Mouse (Mus musculus) lung, adult 18-20 months (tissue): ENCODE measurements around the gene 4921504E06Rik.
A peak's percentile ranks its signal among the peaks of the same experiment; 100 is the strongest.

Experiments used
- DNase-seq, 2 experiments: peaks; one replicate each; pipeline ENCODE4 v3.0.0; 2022; ENCODE audit warnings: mixed read lengths in 2 of 2

Gene 4921504E06Rik

GRCm38 (mm10) chr2:19553821-19554592 is at the start of gene 4921504E06Rik:
4921504E06Rik (minus strand) TSS chr2:19553914.
- peak; percentile 75 to 86 for DNase-seq

DNA sequence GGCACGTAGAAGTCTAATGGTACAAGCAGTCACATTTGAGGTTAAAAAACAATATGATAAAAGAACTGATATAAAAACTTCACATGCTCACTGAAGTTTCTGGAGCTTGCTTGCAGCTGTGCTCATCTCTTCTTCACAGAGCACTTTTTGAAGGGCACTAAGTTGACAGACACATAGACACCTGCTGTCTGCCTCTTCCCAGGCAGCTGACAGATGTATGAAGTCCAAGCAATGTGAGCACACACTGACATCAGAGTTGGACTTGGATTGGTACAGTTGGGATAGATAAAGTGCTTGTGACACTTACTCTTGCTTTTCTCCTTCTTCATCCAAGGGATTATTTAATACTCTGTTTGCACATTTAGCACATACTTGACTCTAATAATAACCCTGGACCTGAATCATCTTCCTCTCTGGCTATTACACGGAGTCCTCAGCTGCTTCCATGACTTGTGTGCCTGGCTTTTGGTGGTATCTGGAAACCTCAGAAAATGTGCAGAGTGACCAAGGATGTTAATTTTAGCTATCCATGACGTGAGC is 47.7 kb upstream of the 4921504E06Rik start:
- DNase-seq, result no peak

GRCm38 (mm10) chr2:19600860-19601259 is 47.1 kb upstream of the 4921504E06Rik start:
- DNase-seq, result no peak

DNA sequence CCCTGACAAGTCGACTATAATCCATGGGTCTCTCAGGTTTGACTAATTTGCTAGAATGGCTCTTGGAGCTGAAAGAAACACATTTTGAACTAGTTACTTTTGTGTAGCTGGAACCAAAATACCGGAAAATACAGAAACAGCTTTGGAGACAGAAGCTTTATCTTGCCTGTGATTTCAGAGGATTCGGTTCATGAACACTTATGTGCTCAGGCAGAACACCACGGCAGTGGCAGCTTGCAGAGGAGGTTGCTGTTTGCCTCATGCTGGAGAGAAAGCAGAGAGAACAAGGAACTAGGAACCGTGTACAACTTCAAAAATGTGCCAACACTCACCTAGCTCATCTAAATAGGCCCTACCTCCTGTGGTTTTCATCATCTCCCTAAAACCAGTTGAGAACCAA is 46.1 kb upstream of the 4921504E06Rik start:
- DNase-seq, result no peak

DNA sequence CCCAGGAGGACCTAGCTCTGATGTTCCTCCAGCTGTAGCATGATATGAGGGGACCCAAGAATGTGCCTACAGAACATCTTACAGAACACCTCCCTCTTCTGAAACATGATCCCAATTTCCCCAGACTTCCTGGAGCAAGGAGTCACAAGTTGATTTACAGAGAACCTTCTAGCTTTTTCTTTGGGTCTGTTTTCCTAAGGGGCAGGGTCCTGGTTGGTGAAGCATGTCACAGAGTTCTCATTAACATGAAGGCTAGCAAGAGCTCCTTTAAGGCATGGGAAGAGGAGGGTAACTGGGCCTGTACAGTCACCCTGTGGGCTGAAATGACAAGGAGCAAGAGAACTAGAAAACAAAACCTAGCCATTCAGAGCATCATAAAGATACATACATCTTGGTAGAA is 43.3 kb upstream of the 4921504E06Rik start:
- DNase-seq, result no peak

DNA sequence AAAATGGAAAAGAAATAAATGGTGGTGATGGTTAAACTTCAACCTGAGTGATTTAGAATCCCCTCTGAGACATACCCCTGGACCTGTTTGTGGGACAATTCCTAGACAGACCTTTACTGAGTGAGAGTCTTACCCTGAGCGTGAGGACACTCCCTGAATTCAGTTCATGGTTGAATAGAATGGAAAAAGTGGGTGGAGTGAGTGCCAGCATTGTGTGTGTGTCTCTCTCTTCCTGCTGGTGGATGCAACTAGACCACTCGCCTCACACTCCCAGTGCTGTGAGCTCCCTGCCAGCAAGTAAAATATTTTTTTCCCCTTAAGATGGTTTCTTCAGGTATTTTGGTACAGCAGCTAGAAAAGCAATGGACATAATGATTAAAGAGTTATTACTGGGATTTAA is 42.7 kb upstream of the 4921504E06Rik start:
- DNase-seq, result no peak

- no peak for DNase-seq
Observed at GRCm38 (mm10) chr2:19594856-19595255, 41.1 kb upstream of the 4921504E06Rik start.

DNA sequence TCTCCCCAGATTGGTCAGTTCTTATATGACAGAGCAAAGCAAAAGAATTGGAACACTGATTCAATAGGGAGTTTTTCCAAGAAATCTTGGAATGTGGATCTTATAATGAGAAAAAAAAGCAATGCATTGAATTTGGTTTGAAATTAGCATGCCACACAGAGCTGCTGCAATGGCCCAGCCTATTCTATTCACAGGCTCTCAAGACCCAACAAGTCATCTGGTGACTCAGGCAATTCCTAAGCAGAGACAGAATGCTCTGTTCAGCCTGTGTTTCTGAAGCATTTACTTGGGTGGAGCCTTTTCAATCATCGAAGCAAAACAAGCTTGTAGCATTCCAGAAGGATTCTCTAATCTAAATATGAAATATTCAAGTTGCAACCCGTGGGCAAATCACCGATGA is 26.1 kb upstream of the 4921504E06Rik start:
- DNase-seq, result no peak

DNA sequence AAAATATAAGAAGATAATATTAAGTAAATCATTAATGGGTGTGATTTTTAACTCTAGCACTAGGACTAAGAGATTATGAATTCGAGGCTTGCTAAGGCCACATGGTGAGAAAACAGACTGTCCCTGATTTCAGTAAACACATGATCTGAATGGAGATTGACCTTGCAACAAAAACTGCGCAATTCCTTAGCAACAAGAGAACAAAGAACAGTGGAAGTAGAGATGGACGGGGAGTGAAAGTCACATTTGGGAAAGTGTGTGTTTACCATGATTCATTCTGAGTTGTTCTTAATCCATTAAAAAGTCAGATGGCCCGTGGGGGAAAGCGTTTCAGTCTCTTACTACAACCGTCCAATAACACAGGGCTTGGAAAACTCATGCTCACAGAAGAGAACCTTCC is 25.5 kb upstream of the 4921504E06Rik start:
- DNase-seq, result no peak

GRCm38 (mm10) chr2:19562114-19562829 is 8.6 kb upstream of the 4921504E06Rik start:
- no peak for DNase-seq

- peak in 1 of 2 experiments; percentile 1 for DNase-seq
Observed at GRCm38 (mm10) chr2:19560654-19561053, 6.9 kb upstream of the 4921504E06Rik start.

DNA sequence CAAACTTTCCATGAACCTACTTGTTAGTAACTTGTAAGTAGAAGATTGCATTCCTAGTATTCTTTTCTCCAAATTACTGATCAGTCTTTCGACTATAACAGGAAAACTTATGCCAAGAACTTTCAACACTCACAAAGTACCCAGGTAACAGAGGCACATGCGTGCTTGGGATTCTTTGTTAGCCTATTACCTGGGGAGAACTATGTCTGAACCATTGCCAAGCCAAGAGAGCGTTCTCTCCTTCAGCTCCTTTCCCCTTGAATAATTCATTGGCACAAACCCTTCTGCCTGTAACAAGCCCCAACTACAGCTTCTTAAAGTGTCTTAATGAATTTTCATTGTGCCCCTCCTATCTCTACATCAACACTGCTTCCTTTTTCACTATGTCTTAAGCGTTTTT is 6.4 kb upstream of the 4921504E06Rik start:
- peak; percentile 50 to 76 for DNase-seq

DNA sequence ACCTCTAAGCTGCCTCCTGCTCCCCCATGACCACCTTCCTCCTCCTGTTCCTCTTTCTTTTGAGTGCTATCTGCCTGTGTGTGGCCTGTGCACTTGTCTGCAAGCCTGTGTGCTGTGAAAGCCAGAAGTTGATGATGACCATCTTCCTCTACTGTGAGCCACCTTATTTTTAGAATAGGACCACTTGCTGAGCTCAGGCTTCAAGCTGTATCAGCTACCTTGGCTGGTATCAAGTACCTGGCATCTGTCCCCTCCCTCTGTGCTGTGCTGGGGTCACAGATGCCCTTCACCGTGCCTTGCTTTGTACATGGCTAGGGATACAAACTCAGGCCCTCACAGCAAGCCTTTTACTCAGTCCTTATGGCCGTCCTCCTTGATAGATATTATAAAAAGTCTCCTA is 2.3 kb downstream of the 4921504E06Rik start:
- no peak for DNase-seq

DNA sequence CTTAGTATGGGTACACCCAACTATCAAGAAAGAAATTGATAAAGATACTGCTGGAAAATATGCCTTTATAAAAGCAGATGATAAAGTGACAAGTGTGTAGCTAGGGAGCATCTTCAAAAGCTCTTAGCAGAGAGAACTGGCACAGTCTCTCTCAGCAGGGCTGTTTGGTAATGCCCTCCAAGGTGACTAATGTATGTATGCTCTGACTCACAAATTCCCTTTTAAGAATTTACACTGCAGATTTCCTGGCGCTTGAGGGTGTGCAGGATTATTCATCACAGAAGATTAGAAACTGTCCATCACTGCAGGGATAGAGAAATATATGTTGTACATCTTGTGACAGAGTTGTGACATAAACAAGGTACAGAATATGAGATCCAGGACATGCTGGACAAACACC is 12.8 kb downstream of the 4921504E06Rik start:
- no peak for DNase-seq

GRCm38 (mm10) chr2:19529428-19529827 is 24.3 kb downstream of the 4921504E06Rik start:
- no peak for DNase-seq

GRCm38 (mm10) chr2:19528797-19529196 is 24.9 kb downstream of the 4921504E06Rik start:
- peak; percentile 32 to 70 for DNase-seq

DNA sequence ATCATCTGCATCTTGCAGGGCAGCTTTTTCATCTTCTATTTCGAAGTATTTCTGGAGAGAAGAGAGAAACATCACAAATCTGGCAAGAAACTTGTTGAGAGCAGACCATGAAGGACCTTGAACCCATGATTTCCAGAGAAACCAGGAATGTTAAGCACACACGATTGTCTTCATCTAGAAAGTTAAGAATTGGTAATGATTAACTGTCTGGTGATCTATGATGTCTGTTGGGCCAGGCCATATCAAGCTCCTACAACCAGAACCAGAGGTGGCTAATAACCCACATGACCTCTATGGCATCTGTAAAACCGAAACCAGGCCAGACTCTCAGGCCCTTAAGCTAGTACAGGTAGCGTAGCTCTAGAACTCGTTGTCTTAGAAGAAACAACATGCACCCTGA is 29.6 kb downstream of the 4921504E06Rik start:
- no peak for DNase-seq

GRCm38 (mm10) chr2:19521662-19522061 is 32.1 kb downstream of the 4921504E06Rik start:
- peak in 1 of 2 experiments; percentile 10 for DNase-seq

- no peak for DNase-seq
Observed at GRCm38 (mm10) chr2:19520617-19521016, 33.1 kb downstream of the 4921504E06Rik start.

DNA sequence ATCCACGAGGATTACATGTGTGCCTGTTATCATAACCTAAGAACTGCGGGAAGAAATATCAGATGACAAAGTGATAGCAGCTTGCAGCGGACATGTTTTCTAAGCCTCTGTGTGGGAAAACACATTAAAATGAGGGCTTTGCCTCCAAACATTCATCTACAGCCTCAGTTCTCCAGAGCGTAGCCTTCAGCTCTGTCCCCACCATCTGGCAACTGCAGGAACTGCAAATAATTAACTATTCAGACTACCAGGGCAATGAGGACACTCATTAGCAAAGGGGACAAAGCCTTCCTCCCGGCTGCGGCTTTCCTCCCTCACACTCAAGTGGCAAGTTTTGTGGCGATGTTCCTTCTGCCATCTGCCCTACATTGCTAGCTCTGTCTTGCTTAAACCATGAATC is 33.9 kb downstream of the 4921504E06Rik start:
- peak; percentile 5 to 31 for DNase-seq

DNA sequence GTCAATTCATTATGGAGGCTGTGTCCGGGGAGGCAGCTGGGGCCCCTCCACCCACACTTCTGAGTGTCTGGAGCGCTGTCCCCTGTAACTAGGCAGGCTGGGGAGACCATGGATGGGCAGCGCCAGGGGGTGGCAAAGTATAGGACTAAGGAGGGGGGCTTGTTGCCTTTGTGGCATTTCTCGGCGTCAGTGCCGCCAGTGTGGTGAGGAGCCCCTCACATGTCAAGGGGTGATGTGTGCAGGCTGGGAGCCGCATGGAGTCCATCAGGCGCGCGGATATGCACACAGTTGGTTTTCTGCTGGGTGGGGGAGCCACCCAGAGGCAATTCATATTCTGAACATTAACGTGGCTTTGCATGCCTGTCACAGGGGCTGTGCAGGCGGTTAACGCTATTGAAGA is 35.8 kb downstream of the 4921504E06Rik start:
- DNase-seq, result no peak

DNA sequence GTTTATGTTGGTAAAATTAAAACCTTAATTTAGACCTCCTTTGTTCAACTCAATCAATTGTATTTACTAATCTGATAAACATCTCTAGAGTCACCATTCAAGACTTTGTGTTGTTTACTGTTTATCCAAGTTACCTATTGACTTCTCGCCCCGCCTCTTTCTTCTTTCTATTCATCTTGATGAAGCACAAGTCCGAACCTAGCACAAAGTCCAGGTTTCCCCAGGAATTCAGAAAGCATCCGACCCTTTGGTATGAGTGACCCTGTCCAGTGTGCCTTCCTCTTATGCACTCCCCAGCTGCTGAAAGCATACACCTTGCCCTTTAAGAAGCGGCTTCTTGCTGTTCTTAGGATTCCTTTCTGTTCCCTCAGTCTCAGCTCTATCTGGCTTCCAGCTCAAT is 41.3 kb downstream of the 4921504E06Rik start:
- DNase-seq, result no peak

DNA sequence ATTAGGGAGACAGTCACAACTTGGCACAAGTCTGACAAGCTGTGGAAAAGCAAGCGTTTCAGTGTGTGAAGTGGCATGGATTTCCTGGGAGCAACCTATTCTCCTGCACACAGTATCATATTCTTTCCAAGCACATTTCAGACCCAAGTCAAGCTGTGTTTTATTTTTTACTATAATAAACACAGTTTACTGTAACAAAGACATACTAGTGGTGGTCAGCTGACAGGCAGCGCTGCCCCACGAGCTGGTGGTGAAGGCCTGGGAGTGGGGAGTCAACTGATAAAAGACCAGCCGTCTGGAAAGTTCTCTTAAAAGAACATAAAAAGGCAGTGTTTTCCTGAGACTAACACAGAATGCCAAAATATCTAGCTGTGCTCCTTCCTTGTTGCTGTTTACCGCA is 42.7 kb downstream of the 4921504E06Rik start:
- DNase-seq, result no peak

GRCm38 (mm10) chr2:19505744-19506143 is 48.0 kb downstream of the 4921504E06Rik start:
- DNase-seq, result no peak
